Mouse (Mus musculus) liver, embryonic 14.5 days (tissue): Measurements from ENCODE around the gene Agpat4.

Experiments
- CTCF ChIP-seq: IDR thresholded peaks from 2 replicates; pipeline ENCODE4 v1.5.1; 2016; ENCODE audit warnings: antibody characterized with exemption, low read depth, control low read depth
- EP300 ChIP-seq: IDR thresholded peaks from 2 replicates; pipeline ENCODE4 v1.6.1; 2016; ENCODE audit warnings: antibody characterized with exemption, low read depth

DNA sequence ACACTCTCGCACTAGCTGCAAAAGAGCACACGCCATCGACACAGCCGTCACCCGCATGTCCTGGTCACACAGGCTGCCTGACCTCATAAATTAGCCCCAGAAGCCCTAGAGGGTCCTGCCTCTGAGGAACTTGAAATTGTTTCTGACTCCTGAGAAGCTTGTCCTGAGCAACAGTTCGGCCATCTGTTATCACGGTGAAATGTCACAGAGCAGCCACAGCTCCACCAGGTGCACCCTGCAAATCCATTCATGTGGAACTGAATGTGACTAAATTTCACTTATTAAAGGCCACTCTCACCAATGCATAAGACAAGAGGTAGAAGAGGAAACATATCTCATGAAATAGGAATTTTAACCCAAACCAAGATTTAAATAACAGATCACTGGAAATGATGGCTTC is 142.9 kb downstream of the Agpat4 start:
- TF ChIP-seq CTCF = no peak
- TF ChIP-seq EP300 = no peak
